Mouse (Mus musculus) mesoderm, embryonic 11.5 days (tissue): ENCODE results near the gene BC051142.

Experiments used
- DNase-seq: peaks from one replicate; pipeline ENCODE4 v3.0.0-alpha.2; 2012; ENCODE audit warnings: low read depth, low spot score

BC051142 gene

DNA sequence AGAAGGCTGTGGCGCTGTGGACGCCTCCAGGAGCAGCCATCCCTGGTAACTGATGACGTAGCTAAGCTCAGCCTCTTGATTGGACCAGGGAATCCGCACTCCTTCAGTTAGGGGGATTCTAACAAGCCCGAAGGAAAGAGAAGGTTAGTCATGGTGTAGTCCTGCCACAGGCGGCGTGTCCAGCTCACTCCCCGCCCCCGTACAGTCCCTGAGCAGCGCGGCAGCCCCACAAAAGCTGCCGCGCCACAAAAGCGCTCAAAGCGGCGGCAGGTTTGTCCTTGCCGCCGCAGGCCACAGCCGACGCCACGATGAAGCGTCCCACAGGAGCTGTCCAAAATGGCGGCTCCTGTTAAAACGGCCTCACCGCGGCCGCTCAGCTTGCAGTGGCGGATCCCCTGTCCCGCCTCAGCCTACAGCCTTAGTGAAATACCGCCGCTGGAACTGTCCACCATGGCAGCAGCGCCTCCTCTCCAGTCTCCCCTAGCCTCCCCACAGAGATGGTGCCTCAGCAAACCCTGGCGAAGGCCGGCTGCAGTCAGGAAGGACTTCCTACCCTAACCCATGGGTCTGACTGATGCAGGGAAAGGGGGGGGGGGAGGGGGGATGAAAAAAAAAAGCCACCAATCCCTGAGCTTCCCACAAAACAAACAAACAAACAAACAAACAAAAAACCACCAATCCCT is at the start of gene BC051142:
BC051142 (plus strand) TSS at position 110 of the 683 bp plus-strand sequence.
- peak; percentile 91 for DNase-seq

DNA sequence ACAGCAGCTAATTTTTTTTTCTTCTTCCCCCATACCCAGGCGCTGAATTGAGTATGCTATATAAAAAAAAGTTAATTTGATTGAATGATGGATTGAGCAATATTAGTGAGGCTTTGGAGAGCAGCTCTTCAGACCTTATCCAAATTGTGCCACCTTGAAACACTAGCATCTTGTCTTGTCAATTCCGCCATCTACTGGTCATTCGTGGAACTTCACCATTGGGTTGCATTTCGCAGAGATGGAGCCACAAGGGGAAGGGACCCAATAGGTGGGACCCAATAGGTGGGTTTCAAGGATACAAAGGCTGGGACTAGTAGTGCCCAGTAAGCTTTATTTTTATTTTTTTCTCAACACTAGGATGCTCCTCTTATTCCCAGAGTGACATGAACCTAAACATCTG is 49.2 kb upstream of the BC051142 start:
- DNase-seq, result peak; percentile 82

DNA sequence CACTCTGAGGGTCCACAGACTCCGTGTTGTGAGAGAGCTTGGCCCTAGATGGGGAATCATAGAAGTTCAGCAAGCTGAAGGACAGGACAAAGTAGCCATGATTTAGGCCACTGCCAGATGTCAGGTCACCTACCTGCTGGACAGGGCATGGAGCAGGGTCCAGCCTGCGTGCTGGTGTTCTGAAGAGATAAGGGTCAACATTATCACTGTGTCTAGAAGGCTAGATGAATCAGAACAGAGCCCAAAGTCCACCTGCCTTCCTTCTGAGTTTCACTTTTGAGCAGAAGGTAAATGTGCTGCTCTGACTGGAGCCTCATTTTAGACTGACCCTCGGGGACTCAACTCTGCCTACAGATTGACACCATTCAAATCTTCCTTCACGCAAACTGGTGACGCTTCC is 44.1 kb upstream of the BC051142 start, which contains the start of gene Btnl2:
Btnl2 (plus strand) TSS at position 284 of the 400 bp plus-strand sequence.
- no peak for DNase-seq

DNA sequence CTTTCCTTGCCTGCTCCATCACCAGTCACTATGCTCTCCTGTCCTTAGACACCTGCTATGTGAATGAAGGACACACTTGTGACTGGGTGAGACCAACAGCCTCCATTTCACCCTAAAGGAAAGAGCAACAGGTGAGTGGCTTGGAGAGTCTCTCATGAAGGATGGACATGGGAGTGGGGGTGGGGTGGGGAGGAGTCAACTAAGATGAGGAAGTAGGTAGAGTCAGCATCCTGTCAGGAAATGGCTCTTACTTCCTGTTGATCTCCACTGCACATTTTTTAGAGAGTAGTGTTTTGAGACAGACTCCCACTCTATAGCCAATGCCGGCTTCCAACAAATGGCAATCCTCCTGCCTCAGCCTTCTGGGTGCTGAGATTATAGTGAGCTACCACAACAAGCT is 43.7 kb upstream of the BC051142 start:
- DNase-seq, result no peak

DNA sequence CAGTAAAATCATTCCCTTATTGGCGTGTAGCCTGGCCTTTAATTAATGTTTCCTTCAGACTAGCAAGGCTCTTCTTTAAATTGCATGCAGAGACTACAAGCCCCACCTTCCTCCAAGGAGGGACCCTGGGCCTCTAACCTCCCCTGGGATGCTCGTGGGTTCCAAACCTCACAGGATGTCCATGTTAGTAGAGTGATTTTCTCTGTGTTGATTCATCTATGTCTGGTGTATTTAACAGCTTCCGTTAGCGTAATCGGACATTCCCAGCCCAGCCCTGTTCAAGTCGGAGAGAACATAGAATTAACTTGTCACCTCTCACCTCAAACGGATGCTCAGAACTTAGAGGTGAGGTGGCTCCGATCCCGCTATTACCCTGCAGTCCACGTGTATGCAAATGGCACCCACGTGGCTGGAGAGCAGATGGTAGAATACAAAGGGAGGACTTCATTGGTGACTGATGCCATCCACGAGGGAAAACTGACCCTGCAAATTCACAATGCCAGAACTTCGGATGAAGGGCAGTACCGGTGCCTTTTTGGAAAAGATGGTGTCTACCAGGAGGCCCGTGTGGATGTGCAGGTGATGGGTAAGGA is 35.6 kb upstream of the BC051142 start:
- DNase-seq, result no peak

DNA sequence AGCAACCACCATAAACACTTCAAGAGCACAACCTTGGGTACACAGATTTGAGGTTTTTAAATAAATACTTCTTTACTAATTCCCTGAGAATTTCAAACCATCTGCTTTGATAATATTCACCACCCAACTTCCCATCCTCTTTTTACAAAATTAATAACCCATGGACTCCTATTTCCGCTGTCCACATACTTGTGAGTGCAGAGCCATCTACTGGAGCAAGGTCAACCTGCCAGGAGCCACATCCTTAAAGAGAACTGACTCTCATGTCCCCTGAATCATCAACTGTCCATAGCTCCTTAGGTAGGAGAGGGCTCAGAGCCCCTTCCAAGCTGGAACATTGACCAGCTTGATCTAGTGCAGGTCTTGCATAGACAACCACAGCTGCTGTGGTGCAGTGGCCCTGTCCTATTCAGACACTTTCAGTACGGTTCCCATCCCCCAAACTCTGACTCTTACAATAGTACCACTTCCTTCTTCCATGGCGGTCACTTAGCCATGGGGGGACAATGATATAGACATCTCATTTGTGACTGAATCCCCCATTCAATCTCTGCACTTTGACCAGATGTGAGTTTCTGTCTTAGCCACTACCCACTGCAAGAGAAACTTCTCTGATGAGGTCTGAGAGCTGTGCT is 34.8 kb upstream of the BC051142 start:
- no peak for DNase-seq

DNA sequence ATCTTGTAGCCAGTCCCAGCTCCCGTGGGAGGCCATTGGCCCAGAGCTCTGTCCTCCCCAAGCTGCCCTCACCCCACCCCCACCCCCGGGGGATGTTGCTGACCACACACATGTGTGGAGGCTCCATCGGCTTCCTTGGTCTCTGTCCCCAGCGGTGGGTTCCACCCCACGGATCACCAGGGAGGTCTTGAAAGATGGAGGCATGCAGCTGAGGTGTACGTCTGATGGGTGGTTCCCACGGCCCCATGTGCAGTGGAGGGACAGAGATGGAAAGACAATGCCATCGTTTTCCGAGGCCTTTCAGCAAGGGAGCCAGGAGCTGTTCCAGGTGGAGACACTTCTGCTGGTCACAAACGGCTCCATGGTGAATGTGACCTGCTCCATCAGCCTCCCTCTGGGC is 33.6 kb upstream of the BC051142 start:
- DNase-seq, result no peak

DNA sequence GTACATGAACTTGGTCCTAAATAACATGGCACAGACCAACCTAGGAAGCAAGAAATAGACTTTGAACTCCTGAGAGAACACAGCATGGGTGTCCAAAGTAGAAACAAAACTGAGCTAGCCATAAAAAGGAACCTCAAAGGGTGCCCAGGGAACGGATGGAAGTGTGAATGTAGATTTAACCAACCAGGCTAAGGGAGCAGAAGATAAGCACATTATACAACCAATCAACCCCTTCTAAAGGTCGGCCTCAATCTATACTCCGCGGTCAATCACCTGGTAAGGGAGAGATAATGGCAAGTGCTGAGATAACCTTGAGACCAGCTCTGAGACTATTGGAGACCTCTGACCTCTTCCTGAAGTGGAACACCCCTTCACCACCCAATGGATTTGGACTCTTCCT is 28.1 kb upstream of the BC051142 start:
- no peak for DNase-seq

DNA sequence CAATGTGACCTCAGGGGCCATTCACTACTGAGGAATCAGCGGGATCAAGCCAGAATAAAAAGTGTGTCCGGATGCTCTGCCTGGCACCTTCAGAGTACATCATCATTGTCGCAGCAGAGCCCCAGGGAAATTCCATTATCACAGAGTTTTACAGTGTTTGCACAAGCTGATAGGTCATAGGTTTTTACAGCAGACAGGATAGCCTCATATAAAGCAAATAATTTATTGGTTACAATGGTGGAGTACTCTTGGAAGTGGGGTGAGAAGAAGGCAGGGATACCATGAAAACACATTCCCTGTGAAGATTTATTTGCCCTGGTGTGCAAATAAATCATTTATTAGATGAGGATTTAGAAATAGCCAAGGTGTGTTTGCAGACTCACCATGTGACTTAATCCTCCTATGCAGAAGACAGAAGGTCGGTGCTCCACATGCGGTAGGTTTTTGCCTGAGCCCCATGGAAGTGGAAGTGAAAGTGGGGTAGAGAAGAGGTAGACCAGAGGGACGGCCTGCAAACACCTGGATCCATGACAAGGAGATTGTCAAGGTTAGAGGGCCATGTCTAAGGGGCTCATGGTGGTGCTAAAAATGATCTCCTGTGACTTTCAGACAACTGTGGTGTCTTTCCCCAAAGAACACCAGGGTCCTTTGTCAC is 25.4 kb upstream of the BC051142 start:
- no peak for DNase-seq

DNA sequence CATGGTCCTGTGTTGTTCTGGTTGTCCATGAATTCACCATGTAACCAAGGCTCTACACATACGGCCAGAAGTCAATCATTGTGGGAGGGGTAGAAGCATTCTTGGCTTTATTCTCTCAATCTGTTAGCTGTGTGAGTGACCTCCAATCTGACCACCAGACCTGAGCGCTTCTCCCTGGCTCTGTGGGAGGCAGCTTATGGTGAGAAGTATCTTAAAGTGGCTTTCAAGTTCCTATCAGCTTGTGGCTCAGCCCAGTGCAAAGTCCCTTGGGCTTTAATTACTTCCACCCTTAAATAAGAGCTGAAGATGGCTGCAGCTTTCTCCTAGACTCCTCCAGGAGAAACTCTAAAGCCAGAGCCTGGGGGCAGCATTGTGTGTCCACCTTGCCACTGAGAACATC is 21.8 kb upstream of the BC051142 start, which contains the start of gene Btnl1:
Btnl1 (plus strand) TSS at position 286 of the 400 bp plus-strand sequence.
- DNase-seq, result no peak

DNA sequence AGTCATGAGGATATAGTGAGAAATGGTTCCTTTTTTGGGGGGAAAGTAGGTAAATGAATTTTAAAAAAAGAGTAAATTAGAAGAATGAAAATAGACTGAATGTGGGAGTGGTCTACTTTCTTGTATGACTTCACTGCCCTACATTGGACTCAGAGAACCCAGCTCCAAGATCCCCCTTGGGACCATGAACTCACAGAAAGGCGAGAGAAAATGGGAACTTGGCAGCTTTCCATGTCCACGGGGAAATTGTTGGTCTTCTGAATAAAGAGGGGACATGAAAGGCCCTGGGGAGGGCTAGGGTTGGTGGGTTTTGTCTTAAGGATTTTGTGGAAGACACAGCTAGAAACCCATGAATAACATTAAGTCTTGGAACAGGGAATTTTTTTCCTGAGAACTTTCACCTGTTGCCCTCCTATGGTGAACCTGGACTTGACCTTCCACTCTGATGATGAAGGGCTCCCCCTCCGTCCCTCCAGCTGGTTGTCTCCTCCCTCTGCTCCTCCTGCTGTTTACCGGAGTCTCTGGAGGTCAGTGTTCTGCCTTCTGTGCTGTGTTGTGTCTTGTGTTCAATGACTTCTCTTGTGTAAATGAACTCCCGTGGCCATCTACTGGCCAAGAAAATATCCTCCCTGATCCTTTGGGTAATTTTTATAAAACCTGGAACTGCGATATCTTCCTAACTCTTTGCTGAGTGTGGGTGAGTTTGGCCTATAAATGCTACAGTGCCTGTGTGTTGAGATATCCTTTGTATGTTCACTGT is 21.0 kb upstream of the BC051142 start:
- DNase-seq, result no peak

DNA sequence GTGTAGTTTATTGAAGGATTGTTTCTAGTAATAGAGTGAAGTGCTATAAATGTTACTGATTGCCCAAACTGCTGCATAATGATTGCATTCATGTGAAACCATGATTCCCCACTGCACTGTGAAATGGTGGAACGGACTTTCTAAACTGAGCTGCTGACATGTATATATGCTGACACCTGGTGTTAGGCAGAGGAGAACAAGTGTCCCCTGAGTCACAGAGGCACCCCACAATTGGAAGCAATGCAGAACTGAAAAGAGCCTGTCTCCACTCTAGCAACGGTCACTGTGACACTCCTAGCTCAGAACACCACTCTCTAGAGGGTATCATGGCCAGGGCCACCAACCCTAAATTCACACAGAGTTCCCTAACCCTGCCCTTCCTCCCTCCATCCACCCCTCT is 19.9 kb upstream of the BC051142 start:
- DNase-seq, result no peak

DNA sequence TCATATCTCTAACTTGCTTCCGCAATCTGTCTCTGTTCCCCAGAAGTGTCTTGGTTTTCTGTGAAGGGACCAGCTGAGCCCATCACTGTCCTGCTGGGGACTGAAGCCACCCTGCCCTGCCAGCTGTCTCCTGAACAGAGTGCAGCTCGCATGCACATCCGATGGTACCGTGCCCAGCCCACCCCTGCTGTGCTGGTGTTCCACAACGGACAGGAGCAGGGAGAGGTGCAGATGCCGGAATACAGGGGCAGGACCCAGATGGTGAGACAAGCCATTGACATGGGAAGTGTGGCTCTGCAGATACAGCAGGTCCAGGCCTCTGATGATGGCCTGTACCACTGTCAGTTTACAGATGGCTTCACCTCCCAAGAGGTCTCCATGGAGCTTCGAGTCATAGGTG is 19.2 kb upstream of the BC051142 start:
- DNase-seq, result no peak

DNA sequence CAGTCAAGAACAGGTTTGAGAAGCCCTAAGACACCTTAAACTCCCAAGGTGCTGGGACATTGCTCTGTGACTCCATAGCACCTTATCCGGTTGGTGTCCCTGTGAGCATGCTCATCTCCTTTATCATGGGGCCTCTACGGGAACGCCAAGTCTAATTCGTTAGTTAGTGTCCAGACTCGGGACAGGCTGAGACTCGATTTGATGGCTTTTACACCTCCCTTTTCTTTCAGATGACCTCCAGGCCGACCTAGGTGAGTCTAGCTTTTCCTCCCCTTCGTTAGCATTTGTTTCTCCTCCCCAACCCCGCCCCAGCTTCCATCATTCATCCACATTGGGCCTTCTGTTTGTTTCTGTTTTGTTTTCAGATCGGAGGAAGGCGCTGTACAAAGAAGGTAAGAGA is 16.7 kb upstream of the BC051142 start:
- DNase-seq, result no peak

DNA sequence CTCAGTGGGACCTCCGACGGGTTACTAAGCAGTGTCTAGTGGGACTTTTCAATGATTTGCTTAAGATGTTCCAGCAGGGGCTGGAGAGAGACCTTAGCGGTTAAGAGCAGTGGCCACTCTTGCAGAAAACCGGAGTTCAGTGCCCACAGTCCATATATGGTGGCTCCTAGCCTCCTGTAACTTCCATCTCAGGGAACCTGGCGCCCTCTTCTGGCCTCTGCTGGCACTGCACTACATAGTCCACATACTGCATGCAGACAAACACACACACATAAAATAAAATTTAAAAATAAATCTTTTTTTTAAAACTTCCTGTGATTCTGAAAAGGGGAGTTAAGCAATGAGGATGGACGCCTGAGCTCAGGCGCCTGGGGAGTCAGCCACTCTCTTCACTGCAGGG is 15.4 kb upstream of the BC051142 start:
- no peak for DNase-seq

DNA sequence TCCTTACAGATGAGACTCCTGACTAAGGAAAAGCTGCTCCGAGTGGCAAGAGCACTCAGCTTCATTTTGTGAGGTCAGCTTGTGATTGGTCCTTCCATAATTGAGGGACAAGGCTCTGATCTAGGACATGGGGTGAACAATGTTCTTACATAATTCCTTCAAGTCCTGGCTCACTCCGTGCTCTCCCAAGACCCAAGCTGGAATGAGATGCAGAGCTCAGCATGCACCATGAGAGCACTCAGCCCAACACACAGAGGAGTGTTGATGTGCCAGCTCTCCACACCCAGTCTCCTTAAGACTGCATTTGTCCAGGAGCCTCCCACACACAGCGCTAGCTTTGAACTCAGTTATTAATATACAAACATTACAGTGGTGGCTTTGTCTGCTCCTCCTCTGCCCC is 13.9 kb upstream of the BC051142 start:
- DNase-seq, result no peak

DNA sequence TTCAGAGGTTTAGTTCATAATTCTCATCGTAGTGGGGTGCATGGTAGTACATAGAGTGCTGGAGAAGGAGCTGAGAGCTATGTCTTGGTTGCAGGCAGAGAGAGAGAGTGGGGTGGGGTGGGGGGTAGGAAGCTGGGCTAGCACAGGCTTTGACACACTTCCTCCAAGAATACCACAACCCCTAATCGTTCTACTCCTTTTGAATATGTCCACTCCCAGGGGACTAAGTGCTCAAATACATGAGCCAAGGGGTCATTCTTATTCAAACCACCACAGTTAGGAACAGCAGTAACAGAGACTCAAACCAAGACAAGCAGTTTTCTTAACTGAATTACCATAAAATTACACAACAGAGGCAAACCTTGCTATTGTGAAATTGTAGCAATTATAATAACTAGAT is 12.0 kb upstream of the BC051142 start:
- no peak for DNase-seq

DNA sequence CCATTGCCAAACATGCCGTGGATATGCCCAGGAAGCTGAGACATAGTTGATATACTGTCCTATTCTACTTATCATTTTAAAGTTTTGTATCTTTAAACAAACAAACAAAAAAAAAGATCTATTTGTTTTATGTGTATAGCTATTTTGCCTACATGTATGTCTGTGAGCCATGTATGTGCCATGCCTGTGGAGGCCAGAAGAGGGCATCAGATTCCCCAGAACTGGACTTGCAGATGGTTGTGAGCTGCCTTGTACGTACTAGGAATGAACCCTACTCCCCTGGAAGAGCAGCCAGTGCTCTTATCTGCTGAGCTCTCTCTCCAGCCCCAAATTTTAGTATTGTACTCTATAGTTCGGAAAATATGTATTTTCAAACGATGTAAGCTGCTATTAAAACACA is 10.1 kb upstream of the BC051142 start:
- DNase-seq, result peak; percentile 13

DNA sequence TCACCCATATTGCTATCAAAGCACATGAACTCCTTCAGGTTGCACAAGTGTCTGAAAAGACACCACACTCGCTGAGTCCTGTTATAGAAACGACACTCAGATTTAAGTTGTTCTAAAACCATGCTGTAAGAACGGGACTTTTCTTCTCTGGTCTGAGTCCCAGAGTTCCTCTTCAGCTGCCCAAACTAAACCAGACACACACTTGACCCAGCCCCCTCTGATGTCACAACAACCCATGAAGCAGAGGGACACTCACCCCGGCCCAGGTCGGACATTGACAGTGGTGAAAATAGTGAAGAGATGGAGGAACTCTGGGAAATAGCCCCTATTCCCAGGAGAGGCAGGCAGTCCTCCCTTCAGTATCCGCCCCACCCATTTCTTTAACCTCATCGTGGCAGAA is 7.1 kb upstream of the BC051142 start:
- no peak for DNase-seq

DNA sequence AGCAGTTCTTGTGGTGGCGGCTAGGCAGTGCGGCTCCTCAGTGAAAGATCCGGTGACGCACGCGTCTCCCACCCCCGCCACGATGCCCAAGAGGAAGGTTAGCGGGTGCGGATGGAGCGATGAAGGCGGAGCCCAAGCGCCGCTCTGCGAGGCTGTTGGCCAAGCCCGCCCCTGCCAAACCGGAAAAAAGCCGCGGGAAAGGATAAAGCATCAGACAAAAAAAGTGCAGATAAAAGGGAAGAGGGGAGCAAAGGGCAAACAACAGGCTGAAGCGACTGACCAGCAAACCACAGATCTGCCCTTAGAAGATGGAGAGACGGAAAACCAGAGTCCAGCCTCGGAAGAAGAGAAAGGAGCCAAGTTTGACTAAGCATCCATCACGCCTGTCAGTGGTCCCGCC is 6.3 kb upstream of the BC051142 start:
- DNase-seq, result peak; percentile 18

DNA sequence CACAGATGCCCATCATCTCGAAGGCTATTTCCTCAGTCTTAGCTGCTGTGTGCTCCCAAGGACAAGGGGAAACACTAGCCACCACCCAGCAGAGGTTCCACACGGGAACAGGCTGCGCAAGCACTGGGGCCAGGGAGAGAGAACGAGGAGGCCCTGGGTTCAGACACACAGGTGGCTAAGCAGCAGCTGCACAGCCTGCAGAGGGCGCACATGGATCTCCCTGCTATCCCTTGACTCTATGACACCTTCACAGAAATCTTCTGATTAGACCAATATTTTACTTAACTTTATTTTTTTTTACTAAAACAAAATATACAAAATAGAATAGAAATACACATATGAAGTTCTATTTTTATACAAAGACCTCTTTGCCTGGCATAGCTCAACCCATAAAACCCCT is 1.3 kb upstream of the BC051142 start:
- no peak for DNase-seq
